Mouse (Mus musculus) embryo, embryonic 11.5 days (tissue): ENCODE data around the gene Trio.

ENCODE experiments used
- DNase-seq: peaks from one replicate; pipeline ENCODE4 v3.0.0-alpha.2; 2012; ENCODE audit warnings: low read depth, low spot score

Gene Trio

DNA sequence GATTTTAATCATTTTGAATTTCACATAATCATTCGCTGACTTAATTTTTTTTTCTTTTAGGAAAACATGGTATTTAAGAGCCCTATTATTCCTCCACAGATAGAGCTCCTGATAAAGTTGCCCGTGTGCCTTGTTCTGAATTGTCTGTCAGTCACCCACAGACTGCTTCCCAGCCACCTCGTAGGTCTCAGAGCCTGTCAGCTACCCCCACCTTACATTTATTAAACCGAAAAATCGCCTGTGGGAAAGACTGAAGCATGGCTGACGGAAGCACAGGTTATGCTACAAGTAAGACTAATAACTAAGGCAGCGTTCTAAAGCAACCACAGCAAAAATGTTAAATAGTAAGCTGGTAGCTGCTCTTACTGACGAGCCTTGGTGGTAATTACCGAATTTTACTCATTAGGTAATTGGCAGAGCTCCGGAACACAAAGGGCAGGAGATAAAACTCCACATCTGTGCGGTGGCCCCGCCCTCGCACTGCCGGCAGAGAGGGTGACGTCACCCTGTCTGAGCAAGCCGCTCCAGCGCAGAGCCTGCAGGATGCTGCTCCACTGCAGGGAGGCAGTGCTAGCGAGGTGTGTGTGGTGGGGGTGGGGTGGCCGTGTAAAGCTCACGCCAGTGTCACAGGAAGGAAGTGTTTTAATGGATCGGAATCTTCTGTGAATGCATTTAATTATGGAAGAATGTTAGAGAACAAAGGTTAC lies 102.2 kb downstream of the Trio start:
- DNase-seq = peak; percentile 63

DNA sequence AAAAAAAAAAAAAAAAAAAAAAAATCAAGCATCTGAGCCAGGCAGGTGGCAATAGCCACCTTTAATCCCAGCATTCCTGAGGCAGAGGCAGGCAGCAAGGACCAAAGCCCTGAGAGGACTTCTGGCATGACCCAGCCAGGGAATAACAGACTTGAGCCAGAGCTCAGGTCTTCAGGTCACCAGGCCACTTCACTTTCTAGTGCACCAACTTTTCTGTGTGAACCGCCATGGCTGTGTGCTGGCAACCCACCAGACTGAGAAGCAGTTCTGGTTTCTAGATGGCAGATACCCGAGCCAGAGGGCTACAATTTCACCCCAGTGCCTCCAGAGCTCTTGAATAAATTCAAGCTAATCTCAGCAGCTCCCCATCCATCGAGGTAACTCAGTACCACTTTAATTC lies 104.9 kb downstream of the Trio start:
- no peak for DNase-seq

DNA sequence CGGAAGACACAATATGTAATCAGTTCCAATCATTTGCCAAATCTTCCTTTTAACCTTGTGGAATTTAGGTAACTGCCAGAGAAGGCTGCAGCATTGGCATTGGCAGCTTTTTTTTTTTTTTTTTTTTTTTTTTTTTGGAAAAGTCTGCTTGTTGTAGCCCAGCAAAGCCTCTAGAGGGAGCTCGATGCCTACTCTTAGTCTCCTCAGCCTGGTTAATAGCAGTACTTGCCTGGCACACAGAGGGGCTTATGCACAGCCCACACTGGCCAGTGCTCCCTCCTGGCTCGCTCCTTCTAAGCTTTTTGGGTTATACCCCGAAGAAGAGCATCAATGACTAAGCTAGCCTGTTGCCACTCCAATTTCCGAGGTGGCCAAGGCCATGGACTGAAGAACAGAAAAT lies 106.1 kb downstream of the Trio start:
- peak; percentile 54 for DNase-seq

DNA sequence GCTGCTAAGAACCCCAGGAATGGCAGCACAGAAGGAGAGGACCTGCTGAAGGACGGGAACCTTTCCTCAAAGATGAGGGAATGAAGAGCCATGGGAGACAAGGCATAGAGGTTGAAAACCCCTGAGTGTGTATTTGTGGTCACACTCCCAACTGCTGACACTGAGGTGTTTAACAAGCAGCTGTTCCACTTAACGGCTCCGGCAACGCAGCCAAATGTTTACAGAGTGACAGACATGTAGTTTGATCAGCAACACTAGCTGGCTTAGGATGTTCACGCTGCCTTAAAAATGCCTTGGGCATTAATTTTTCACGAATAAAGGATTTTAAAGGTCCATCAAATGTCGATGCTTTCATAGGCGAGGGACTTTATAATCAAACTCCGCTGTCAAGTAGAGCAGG lies 106.8 kb downstream of the Trio start:
- DNase-seq = no peak

DNA sequence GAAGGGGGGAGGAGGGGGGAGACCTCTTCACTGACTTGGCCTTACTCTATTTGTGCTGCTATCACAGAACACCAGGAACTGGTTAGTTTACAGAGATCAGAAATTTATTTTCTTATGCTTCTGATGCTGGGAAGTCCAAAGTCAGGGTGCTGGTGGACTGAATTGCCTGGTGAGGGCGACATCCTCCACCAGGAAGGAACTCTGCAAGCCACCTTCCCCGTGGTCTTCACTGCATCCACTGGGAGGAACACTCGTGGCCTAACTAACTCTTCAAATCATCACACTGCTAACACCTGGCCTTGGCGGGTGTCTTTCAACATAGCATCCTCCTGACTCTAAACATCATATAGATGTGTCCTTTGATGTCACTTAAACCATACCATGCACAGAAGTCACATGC lies 109.4 kb downstream of the Trio start:
- no peak for DNase-seq

DNA sequence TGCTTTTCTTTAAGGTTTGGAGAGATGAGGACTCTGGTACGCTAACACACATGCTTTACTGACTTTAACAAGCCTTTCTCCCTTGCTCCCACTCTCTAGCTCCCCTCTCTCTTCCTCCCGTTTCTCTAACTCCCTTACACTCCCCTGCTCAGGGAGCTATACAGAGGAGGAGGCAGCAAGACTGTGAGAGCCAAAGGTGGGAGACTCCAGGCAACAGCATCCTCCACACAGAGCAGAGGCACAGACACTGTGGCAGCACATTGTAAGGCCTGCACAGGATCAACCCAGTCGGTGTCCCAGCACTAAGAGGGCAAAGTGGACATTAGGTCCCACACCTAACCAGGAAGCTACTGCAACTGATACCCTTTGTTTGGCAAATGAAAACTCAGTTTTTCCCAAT lies 112.6 kb downstream of the Trio start:
- DNase-seq = no peak

DNA sequence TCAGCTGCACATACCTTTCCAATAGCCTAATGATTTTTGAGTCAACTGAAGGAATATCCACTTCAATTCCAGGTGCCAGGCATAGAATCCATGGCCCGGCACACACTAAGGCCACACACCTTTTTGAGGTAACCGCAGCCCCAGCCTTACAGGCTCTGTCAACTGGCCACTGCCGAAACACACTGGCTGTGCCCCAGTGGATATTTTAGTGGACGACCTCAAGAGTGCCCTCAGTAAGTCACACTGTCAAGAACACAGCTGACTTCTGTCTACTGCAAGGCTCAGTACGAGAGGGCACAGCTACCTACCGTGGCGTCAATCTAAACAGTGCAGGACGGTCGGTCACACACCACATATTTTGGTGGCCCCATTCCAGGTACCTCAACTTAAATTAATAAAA lies 114.5 kb downstream of the Trio start:
- no peak for DNase-seq

DNA sequence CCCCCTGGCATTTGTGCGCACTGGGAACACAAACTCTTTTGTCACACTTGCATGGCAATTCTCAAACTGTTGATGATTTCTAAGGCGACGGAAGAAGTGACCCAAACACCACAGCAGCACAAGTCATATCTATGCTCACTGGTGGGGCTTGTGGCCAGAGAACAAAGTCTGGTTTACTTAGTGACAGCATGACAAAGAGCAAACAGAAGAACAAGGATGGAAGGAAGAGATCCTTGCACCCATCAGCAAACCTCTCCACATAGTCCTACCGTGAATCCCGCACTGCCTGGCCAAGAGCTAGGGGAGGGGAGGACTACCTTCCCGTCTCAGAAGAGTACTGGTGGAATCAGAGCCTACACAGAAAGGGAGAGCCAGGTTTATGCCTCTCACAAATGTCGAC lies 115.5 kb downstream of the Trio start:
- DNase-seq = no peak

DNA sequence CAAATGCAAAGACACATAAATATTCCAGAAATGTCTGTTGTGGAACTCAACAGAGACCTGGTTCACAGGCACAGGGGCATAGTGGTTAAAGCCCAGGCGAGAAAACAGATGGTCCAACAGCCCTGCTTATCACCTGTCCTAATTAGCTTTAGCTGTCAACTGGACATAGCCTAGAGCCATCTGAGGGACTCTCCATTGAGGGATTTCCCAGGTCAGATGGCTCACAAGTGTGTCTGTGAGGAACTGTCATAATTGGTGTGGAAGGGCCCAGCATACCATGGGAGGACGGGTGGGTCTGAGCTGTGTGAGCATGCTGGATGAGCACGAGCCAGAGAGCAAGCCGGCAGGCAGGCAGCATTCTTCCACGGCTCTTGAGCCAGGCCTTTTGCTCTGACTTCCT lies 118.0 kb downstream of the Trio start:
- no peak for DNase-seq

DNA sequence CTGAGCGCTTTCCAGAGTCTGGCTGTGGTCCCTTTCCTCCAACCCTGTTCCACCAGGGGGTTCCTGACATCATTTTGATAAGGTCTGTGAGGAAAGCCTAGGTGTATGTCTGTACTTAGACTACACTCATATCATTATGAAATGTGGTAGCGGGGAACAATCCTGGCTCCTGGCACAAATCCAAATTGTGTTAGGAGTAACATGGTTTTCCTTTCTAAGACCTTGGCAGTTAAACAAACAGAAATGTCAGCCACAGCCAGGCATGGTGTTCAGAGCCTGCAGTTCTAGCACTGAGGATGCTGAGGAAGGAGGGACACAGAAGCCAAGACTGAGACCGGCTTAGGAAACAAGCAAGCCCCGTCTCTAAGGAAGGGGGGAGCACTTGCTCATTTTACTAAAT lies 119.2 kb downstream of the Trio start:
- DNase-seq = no peak

DNA sequence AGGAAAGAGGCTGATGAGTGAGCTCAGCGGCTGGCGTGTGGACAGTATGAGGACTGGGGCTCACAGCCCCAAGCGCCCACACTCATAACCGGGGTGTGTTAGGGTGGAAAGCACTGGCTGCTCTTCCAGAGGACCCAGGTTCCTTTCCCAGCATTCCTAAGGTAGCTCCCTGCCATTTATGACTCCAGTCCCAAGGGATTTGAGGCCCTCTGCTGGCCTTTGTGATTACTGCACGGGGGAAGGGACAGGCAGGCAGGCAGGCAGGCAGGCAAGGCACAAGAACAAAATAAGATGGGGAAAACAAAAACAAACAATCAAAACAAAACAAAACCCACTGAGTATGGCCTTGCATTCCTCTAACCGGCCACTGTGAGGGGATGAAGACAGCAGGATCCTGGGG lies 120.3 kb downstream of the Trio start:
- peak; percentile 23 for DNase-seq

DNA sequence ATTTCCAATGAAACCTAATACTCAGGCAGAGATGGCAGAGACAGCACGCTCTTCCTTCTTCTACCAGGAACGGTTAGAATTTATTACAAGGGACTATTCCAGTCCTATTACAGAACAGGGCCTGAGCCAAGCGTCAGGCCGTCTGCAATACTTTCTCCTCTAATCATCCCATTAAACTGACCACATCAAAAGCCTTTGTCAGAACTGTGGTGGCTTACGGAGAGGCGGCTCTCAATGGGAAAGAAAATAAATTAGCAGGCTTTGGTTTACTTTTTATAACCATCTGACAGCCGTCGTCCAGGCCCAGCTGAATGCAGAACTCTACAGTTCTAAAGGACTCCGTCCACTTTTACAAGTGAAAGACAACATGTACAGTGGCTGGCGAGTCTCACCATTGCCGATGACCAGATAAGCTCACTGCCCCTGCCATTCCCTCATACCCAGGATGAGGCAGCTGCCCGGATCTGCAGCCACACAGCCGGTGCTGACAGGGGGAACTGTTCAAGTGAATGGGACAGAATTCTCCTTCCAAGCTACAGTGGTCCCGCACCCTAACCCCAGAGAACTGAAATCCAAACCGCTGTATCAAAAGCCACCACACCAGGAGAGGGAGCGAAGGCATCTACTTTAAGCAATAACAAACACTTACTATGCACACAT lies 121.2 kb downstream of the Trio start:
- DNase-seq = no peak

DNA sequence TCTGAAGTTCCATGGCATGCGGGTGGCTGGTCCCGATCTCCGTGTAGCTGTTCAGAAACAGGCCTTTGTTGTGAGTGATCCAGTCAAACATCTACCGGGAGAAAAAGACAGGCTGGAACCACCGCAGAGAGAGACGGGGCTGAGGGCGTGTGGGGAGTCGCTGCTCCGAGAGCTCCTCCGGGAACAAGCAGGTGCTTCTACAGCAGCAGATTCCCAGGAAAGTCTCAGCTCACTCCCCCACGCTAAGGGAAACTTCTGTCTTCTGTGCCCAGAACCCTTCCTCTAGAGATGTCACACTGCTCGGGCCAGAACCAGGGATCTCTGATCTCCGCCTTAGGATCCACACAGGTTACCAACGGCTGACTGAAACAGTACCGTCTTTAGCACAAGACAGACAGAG lies 124.4 kb downstream of the Trio start:
- DNase-seq = no peak

DNA sequence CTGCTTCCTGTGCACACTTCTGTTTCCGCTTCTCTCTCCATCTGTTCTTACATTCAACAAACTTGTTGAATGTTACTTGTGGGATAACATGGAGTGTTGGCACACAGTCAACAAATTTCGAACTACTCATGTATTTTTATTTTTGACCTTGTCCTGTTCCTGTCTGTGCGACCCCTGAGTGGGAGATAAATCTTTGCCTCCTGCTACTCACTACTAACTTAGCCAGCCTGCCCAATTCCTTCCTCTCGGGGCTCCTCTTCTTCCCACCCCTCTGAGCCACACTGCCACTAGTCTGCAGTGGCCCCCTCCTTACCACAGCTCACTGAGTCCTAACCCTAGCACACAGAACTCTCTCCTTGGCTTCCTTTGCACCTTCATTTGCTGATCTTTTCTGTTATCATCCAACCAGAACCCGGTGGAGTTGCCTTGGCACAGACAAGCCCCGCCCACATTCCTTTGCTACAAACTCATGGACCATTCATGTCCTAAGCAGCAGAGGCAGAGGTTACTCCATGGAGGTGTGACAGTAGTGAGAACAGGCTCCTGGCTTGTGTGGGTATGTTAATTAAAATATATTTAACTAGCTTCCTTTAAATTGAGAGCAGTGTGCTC lies 126.7 kb downstream of the Trio start:
- DNase-seq = no peak

DNA sequence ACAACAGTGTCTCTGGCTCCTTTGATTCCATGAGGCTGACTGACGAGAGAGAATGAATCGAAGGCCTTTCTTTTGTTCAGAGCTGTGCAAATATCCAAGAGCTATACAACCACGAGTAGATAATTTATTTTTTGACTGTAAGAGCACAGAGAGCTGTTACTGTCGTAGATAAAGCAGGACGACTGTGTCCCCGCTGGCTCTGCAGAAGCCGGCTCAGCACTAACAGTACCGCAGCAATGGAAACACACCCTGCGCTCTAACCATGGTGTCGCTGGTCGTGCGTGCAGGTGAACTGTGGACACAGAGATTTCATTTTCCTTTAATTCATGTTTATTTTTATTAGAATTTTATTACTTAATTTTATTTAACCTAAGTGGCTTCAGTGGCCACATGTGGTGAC lies 131.5 kb downstream of the Trio start:
- DNase-seq = no peak

DNA sequence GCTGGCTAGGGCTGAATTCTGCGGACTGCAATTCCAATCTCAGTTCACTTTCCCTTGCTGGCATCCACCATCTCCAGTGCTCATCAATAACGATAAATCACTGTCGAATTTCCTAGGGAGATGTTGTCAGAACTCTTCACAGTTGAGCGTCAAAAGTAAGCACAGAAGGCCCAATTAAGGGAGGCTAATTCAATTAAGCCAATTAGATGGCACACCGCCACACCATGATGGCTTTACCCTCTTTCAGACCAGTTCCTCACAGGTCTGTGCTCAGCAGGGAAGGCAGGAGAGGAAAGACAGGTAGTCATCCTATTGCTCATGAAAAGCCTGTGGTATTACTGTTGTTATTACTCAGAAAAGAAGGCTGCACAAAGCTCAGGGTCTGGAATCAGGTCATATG lies 133.6 kb downstream of the Trio start:
- no peak for DNase-seq

DNA sequence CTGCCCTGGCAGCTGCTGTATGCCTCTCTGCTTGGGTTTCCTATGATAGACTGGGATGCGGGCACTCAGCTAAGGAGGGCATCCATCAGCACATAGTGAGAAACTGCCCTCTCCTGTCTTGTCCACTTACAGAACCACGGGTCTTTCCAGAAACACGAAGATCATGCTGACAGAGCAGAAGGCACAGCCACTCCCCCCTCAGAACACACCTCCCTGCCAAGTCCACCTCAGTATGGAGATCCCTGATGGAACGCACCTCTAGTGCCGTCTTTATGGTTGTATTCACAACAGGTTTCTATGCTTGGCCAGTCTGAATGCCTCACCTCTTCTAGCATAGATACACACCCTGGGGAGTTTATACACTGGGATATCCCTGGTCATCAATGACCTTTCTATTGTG lies 135.0 kb downstream of the Trio start:
- no peak for DNase-seq

DNA sequence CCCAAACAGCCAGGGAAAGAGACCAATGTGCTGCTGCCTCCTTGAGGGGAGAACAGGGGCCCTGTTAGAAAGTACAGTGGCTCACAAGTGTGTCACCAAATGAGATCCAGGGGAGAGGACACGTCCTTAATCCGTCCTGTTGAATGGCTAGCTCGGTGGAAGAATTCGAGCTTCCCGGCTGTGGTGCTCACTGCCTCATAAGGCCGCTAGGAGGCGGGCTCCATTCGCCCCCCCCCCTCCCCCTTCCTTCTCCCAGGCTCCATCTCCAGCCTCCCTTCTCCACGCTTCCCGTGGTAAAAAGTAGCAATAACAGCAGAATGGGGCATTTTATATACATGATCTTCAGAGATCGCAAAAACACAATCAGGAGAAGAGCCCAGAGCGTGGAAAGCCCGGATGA lies 137.5 kb downstream of the Trio start:
- no peak for DNase-seq

DNA sequence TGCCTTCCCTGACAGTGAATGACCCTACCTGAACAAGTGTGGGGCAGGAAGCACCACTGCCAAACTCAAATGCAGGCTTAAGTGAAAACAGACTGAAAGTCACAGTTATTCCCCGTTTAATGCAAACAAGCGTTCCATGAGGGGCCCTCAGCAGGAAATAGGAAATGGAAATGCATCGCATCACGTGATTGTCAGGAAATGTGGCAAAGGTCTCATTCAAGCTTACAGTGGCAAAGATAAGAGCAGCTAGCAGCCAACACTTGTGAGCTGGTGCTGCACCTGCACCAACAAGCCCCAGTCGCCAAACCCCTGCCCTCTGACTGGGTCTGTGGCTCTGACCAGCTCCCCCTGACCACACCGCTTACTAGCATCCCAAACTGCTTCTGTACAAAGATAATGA lies 138.7 kb downstream of the Trio start:
- DNase-seq = no peak

DNA sequence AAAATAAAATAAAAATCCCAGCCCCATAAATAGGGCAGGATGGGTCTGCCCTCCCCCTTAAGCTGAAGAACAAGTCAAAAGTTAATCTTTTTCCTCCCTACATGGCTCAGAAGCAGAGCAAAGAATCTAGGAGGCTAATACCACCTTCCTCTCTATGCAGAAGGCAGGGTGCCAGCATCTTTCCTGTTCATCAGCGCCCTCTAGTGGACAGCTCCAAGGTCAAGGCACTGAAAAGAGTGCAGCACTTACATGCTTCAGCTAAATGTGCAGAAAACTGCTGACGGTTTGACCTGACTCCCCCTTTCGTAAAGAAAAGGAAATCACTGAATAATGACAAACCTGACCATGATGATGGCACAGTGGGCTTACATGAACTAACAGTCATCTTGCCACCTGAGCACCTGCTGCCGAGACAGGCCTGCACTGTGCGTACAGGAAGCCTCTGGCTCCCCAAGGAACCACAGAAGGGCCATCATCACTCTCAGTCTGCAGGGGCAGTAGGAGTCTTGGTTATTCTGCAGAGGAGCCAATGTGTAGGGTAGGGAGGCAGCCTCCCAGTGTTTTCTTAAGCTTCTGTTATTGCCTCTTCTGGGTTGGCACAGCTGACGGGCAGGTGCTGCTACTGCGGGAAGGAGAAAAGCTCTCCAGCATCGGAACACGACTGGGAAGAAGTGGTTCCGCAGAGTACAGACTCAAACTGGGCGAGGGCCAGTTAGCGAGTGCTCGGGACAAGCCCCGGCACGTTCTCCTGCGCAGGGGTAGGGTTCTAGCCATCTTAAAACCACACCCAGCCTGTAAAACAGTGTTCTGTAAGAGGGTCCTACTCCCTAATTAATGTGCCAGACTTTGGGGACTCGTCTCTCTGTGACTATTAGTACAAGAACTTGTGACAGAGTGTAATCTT lies 141.0 kb downstream of the Trio start:
- peak; percentile 70 for DNase-seq

DNA sequence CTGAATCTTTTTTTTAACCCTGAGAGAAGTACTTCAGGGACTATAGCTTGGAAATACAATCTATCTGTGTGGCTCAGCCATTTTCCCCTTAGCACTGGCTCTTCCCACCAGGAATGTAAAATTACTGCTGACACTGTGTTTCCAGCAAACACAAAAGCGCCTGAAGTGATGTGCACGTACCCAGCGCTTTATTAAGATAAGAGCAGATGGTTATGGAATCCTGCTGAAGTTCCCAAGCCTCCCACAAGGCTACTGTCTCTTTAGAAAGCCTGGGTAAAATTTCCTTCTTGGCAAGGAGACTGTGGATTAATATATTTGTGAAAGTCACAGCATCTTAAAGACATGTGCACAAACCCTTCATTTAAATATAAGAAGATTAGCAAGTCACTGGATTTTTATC lies 141.8 kb downstream of the Trio start:
- DNase-seq = no peak

DNA sequence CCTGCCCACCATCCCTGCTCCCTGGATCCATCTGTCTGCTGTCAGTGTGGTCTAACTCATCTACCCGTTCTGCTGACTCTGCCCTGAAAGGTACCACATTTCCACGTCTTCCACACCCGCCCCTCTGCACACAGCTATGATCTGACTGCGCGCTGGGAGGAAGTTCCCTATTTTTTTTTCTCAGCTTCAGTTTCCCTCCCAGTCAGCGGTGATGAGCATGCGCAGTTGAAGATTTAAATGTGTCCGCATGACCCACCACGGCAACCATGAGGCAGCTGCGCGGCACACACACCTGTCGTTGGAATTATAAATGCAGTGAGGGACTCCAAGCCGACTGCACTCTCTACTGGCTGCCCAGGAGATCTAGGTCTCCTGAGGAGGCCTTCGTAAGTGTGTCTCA lies 142.8 kb downstream of the Trio start:
- DNase-seq = no peak
